Mouse (Mus musculus) megakaryocyte, adult 5-6 weeks (primary cell): Measurements from ENCODE around the gene Treml4. TPM values are rescaled to one million over a fixed set of nuclear protein-coding genes. Genes with fewer than 3 reads are reported as not detected.

ENCODE experiments used
- ATAC-seq: 2 replicates; pipeline ENCODE4 v1.8.0; 2016; ENCODE audit warnings: mild to moderate bottlenecking, inconsistent platforms; ENCODE audit not compliant: poor library complexity, severe bottlenecking
- total RNA-seq, 2 experiments: library from RNA; stranded (forward) in 1 of 2; stranded (reverse) in 1 of 2; fragments of 153-499, 151-499 nt in 1 of 2; fragments of 221-1000, 200-1000 nt in 1 of 2; gene quantifications; 2 replicates each; pipeline versions ENCODE4 v1.2.3 to v1.2.4; 2015 to 2017

Gene Treml4
- total RNA-seq, 2 experiments from 2014 or later, result 5.5 to 15.4 TPM

- ATAC-seq, result peak; percentile 64
Measured at GRCm38 (mm10) chr17:48274098-48274497, 10.0 kb downstream of the Treml4 start.

- peak; percentile 73 for ATAC-seq
Measured at GRCm38 (mm10) chr17:48274885-48275284, 10.8 kb downstream of the Treml4 start.

- ATAC-seq, result no peak
Measured at GRCm38 (mm10) chr17:48275736-48276135, 11.6 kb downstream of the Treml4 start.

GRCm38 (mm10) chr17:48278381-48278780, 14.3 kb downstream of the Treml4 start:
- no peak for ATAC-seq

GRCm38 (mm10) chr17:48279002-48279401, 14.9 kb downstream of the Treml4 start:
- no peak for ATAC-seq

- ATAC-seq, result 0 out of 2 replicates have a peak, but pooled peaks have one; percentile 10
Measured at GRCm38 (mm10) chr17:48280943-48281738, 17.0 kb downstream of the Treml4 start.

- ATAC-seq, result no peak
Measured at GRCm38 (mm10) chr17:48281739-48282085, 17.6 kb downstream of the Treml4 start.

GRCm38 (mm10) chr17:48286765-48287164, 22.7 kb downstream of the Treml4 start:
- peak; percentile 97 for ATAC-seq

- peak; percentile 24; the same call in 1 of the 2 replicates for ATAC-seq
Measured at GRCm38 (mm10) chr17:48287276-48287675, 23.2 kb downstream of the Treml4 start.

- peak; percentile 45 for ATAC-seq
Measured at GRCm38 (mm10) chr17:48293500-48294194, 29.6 kb downstream of the Treml4 start.

- ATAC-seq, result peak; percentile 41
Measured at GRCm38 (mm10) chr17:48299203-48299602, 35.1 kb downstream of the Treml4 start, which contains the start of gene Treml2. Gene Treml2, plus strand, starts transcription at chr17:48299498.

GRCm38 (mm10) chr17:48299756-48300155, 35.7 kb downstream of the Treml4 start:
- 0 out of 2 replicates have a peak, but pooled peaks have one; percentile 2 for ATAC-seq

GRCm38 (mm10) chr17:48300199-48300598, 36.1 kb downstream of the Treml4 start:
- ATAC-seq, result peak; percentile 84

- ATAC-seq, result peak; percentile 71
Measured at GRCm38 (mm10) chr17:48300861-48301260, 36.8 kb downstream of the Treml4 start.

- no peak for ATAC-seq
Measured at GRCm38 (mm10) chr17:48301792-48302191, 37.7 kb downstream of the Treml4 start.

- no peak for ATAC-seq
Measured at GRCm38 (mm10) chr17:48312124-48312523, 48.0 kb downstream of the Treml4 start.

GRCm38 (mm10) chr17:48315905-48316579, 51.9 kb downstream of the Treml4 start, which contains the start of gene B430306N03Rik:
Gene B430306N03Rik, plus strand, starts transcription at chr17:48316141.
- peak; percentile 84 for ATAC-seq

GRCm38 (mm10) chr17:48318686-48319085, 54.6 kb downstream of the Treml4 start:
- no peak for ATAC-seq

- no peak for ATAC-seq
Measured at GRCm38 (mm10) chr17:48321279-48321678, 57.2 kb downstream of the Treml4 start.

GRCm38 (mm10) chr17:48323236-48323635, 59.1 kb downstream of the Treml4 start:
- ATAC-seq, result no peak

GRCm38 (mm10) chr17:48324258-48324657, 60.2 kb downstream of the Treml4 start:
- peak; percentile 86 for ATAC-seq
